Mouse (Mus musculus): ENCODE measurements around the gene Cdk5rap3.

The Cdk5rap3 gene

DNA sequence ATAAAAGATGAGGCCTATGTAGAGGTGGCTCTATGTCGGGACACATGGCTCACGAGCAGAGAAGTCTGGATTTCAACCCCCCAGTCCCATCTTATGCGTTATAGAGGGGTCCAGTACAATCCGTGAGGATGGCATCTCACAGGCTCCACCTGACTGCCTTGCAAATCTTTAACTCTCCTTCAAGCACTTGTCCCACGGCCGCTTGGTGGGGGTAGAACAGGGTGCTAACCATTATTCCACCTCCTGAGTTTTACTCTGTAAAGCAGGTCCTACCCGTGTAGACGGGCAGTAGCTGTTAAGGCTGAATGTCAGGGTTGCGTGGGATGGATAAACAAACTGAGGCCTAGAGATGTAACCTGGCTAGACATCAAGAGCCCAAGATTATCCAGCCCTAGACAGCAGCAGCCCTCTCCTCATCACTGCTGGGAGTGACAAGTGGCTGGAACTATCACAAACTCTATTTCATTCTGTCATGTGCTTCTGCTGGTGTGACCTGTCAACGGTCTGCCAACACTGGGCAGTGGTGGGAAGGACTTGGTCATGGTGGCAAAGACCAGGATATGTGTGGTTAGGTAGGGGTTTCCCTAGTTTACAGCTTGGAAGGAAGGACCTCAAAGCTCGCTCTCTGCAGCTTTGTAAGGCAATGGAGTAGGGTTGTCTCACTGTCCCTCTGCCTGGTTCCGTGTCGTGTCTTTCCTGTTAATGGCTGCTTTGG is 17.4 kb upstream of the Cdk5rap3 start:
- DNase-seq (ENCODE audit: low spot score): no peak

DNA sequence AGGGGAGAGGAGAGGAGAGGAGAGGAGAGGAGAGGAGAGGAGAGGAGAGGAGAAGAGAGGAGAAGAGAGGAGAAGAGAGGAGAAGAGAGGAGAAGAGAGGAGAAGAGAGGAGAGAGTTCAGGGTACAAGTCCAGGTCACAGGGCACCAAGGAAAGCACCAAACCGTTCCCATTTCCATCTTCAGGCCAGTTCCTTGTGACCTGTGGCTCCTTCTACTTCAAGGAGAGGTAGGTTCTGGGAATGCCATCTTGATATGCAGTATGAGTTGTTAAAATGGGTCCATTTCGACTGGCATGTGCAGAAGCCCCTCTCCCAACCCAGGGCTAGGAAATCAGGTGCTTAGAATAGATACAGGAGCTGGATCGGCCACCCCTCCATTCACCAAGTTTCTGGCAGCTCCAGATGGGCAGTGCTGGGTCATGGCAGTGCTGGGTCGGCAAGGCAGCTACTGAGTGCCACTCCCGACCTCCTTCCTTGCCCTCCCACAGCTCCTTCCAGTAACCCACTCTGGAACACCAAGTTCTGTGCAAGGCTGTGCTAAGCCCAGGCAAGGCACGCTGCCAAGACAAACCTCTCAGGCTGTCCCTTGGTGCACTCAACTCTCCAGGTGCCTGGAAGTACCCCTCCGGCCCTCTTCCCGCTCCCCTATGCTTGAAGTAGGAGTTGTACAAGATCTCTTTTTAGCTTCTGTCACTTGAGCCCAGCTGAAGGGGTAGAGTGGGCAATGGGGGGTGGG is 15.2 kb upstream of the Cdk5rap3 start:
- no peak for DNase-seq (ENCODE audit: low spot score)

DNA sequence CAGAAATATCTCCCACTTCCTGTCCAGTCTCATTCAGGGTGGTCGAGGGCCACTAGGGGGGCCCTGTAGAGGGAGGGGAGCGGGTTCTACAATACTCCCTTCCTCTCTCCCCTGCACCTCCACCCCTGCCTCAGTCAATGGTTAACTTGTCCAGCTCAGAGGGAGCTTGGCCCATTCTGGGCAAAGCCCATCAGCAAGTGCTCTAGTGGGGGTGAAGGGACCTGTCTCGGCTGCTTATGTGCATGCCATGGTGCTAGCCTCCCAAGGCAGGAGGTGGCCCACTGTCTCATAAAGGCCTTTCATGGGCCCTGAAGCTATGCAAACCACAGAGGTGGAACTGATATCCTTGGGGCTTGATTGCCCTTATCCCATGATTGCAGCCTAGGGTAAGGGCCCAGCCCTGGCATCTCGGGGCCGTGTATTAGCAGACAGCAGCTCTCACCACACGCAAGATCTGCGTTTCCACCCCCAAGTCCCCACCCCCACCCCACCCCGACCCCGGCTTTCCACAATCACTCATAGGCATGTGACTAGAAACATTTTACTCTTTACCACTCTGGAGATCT is 13.6 kb upstream of the Cdk5rap3 start:
- no peak for DNase-seq (ENCODE audit: low spot score)

DNA sequence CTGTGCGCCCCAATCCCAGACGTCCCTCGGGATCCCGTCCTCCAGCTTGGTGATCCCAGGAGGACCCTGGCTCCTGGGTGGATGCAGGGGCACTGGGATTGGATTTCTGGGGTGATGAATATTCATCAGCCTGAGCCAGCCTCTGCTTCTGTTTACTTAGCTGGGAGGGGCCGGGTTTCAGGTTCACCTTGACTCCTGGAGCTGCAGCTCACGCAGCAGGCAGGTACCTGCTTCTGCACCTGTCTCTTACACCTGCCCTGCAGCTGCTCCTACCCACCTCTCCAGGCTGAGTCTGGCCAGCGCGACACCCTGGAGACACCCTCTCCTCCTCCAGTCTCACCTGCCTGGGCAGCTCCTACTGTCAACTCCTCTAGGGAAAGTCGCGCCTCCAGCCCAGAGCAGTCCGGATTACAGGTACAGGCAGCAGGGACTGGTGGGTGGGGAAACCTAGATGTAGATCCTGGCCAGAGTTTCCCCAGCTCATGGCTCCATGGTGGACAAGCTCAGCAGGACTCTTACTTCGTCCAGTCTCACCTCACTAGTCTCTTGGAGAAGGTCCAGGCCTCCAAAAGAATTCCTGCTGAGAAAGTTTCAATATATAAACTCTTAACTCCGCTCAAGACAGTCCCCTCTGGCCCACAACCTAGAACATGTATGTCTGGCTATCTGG is 12.9 kb upstream of the Cdk5rap3 start:
- DNase-seq (ENCODE audit: low spot score): no peak

DNA sequence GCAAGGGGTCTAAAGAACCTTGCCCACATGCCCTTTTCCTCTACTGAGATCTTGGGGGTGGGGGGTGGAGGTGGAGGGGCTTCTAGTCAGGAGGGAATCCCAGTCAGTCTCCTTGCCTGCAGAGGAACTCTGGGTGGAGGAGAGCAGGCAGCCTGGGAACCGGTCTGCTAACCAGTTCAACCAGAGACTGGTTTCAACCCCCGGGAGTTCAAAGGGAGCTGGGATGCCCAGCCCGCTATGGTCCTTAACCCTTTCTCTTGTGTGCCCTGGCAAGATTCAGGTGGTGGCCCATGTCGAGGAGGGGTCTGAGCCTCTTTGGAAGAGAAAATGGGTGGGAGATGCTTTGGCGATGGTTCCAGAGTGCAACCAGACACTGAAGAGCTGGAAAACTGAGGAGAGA is 12.4 kb upstream of the Cdk5rap3 start:
- DNase-seq (ENCODE audit: low spot score): no peak

DNA sequence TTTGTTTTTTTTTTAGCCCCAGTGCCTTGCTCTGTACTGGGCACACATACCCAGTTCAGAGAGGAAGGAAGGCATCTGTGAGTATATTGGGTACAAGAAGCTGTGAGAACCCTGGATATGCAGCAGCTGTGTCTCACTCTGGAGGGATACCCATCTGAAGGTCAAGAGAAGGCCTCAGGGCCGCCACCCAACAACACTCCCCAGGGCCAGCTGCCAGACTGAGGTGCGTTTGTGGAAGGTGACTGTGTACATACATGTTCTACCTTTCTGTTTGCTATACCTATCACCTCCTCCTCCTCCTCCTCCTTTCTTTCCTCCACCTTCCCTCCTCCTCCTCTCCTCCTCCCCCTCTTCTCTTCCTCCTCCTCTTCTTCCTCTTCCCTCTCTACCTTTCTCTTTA is 11.8 kb upstream of the Cdk5rap3 start, which contains the start of gene Prr15l:
Prr15l (plus strand) TSS at position 17 of the 400 bp plus-strand sequence.
- no peak for DNase-seq (ENCODE audit: low spot score)

DNA sequence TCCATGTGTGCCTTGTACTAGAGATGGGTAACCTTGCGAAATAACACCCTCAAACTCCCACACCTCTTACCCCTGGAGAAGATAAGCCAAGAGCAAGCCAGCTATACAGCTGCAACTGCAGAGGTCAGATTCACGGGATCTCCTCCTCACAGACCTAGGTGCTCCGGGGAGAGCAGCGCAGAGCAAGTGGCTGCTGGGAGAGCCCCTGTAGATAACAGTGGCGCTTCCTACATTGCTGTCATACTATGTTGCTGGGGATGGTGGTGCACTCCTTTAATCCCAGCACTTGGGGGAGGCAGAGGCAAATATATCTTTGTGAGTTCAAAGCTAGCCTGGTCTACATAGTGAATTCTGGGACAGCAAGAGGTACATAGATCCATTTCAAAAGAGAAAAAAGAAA is 10.3 kb upstream of the Cdk5rap3 start:
- no peak for DNase-seq (ENCODE audit: low spot score)

DNA sequence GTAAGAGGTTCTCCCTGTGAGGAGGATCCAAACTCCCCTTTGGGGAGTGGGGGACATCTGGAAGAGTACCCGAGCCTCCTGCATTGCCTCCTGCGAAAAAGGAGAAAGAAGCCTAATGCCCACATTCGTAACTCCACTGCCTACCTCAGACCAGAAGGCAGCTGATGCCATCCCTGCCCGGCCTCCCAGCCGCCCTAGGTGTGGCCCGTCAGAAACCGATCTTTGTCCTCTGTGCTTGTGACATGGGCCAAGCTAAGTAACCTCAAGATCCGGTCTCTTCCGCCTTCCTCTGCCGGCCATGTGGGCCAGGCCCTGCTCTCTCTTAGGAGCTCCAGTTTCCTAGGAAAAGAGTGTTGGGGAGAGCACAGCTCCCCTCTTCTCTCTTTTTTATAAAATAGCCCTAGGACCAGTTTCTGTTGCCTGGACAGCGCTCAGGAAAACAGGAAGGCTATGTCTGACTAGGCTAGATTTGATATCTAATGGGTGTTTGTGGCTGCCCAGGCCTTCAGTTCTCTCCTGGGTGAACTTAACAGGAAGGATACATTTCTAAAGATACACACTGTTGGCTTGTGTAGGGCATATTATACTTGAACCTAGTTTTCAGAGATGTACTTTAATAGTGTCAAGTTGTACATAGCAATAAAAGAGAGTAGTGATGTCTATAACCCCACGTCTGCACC is 9.3 kb upstream of the Cdk5rap3 start:
- no peak for DNase-seq (ENCODE audit: low spot score)

DNA sequence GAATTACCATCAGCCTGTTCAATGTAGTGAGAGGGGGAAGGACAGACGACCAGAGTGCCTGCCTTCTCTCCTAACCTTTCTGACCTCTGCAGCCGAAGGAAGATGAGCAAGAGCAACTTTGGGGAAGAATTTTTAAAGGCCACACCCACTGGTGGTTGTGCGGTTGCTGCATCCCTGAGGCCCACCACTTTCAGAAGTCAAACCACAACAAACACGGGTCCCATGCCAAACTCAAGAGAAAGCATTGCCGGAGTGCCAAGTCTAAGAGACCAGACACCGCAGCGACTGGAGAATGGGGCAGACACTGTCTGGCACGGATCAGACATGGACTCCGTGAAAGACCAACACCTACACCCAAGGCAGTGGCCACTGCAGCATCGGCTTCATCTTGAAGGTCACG is 8.6 kb upstream of the Cdk5rap3 start:
- DNase-seq (ENCODE audit: low spot score): no peak

DNA sequence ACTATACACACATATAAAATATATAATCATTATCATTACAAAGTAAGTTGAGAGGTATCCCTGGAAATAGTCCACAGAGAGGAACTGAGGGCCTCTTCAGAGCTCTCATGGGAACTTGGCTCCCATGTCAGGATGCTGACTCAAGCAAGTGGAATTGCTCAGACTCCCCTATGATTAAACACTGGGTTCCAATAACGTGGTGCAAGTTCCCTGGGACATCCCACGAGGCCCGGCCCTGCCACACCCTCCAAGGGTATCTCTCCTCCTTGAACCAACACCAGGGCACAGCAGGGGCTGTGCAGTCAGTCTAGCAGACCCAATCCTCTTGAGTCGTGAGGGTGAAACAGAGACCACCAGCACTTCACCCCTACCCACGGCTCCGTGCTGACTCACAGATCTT is 2.7 kb upstream of the Cdk5rap3 start:
- DNase-seq (ENCODE audit: low spot score): no peak

DNA sequence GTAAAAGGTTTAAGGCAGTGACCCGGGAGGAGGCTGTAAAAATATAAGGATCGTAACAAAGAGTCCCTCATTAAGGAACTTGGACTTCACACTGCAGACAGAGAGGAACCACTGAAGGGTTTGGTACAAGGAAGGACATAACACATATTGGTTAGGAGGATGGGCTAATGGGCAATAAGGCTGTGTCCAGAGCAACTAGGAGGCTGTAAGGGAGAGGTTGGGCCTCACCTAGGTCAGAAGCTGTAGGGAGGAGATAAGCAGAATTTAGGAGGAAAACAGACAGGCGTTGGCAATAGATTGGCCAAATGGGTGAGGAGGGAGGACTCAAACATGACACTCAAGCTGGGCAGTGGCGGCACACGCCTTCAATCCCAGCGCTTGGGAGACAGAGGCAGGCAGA is 1.1 kb upstream of the Cdk5rap3 start:
- no peak for DNase-seq (ENCODE audit: low spot score)

DNA sequence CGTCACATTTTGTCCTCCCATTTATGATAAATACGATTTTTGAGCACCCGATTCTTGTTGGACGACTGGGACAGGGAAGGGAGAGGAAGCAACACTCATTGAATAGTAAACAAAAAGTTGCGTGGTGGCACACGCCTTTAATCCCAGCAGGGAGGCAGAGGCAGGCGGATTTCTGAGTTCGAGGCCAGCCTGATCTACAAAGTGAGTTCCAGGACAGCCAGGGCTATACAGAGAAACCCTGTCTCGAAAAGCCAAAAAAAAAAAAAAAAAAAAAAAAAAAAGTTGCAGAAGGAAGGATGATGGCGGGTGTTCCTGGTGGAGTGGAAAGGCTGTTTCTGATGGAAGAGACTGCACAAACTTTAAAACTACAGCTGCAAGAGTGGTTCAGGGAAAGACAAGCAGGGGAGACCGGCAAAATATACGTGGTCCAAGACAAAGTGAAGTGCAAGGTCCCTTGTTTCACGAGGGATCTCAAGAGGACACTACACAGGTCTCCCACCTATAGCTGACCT is 645 bp upstream of the Cdk5rap3 start:
- DNase-seq (ENCODE audit: low spot score): no peak

DNA sequence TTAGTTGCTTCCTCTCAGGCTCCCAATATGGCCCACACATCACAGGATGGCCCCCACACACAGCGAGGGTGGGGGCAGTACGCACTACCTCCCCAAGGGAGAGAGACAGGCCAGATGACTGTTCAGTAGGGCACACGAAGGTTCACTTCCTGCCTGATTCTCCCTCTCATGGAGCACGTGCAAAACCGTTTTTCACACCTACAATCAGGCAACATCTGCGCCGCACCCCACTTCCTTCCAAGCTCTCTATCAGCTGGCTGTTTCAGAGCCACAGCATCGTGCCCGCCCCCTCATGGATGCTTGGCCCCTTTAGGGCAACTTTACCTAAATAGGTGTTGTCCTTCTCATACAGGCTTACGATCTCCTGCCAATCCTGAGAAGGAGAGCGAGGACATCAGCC is 3.6 kb downstream of the Cdk5rap3 start:
- no peak for DNase-seq (ENCODE audit: low spot score)

DNA sequence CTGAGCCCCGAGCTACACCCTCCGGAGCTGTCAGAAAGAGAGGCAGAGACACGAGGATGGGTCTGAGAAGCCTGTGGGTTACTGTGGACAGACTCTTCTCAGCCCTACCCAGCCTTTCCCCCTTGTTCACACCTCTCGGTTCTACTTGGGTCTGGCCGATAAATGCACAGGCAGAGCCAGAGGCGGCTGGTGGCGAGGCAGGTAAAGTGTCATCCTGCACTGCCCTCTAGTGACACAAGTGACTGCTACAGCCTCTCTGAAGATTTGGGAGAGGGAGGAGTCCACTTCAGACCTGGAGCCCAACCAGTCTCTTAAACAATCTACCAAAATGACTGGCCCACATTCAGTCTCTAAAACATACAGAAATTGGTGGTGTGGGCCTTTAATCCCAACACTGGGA is 6.3 kb downstream of the Cdk5rap3 start:
- DNase-seq (ENCODE audit: low spot score): no peak

DNA sequence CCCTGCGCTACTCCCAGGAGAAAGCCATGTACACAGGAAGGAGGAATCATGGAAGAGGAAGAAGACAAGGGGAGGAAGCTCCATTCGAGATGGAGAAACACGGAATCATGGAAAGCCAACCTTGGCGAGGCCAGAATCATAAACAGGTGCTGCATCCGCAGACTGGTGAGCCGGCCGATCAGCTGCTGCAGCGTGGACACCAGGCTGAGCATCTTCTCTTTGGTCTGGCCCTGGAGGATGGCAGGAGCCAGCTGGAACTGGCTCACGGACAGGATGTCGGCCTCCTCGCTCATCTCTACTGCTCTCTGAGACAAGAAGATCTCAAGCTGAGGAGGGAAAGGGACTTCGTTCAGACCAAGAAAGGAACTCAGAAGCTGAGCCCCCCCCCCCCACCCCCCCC is 7.7 kb downstream of the Cdk5rap3 start:
- no peak for DNase-seq (ENCODE audit: low spot score)

DNA sequence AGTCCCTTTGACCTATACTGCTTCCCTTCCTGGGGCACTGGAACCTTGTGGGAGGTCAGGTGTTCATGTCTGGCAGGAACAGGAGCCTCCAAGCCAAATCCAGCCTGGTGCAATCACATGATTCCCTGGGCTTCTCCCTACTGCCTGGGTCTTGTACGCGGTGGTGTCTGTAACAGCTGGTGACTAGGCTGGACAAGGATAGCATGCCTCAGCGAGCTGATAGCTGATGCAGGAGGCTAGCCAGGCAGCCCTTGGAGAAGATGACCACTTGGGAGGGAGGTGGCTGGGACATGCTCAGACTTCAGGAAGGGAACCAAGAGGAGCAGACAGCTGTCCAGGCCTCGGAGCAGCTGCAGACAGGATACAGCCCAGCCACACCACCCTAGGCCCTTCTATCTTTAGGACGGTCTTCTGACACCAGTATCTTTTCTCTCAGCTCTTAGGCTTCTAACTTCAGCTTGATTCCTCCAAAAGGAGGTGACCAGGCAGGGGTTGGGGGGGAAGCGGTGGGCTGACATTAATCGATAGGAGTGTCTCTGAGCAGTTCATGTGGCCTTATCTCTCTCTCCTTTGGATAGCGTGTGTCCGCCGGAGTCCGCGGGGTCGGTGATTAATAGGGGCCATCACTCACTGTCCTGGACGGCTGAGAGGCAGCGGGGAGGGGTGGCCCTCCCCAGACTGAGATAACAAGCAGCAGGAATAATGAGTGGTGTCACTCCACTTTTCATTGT is 9.7 kb downstream of the Cdk5rap3 start:
- DNase-seq (ENCODE audit: low spot score): no peak

DNA sequence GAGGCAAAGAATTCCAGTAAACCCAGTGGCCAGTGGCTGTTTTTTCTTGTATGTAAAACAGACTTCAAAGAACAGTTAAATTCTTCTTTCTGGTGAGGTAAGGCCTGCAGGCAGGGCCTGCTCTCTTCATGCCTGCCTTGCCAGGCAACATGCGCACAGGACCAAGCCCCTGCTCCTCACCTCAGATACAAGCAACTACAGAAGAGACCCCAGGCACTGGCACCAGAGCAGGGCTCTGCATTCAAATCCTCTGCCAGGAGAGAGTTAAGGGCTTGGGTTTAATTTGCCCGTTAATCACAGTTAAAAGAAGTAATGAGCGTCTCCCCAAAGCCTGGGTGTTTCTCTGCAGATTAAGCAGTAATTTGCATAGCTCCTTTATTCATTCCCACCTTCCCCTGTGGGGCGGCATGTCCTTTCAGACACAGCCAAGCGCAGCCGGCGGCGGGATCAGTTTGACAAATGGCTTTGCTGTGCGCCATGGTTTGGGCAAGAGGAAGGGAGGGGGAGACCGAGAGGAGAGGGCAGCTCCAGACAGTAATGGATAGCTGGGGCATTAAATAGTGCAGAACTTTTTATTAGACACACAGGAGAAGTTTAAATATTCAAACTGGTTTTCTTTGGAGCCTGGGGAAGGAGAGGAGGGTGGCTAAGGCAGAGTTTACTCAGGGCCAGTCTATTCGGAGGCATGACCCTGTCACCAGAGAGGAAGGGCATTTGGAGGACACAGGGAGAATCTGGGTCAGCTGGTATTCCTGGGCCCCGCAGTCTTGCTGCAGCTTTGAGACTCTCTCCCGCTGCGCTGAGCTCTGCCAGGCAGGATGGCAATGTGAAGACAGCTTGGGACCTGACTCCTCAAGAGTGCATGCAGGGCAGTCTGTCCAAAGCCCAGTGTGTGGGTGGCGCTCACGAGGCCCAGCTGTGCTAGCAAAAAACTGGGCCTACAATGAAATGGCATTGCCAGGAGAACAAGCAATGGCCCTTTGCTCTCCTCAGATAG is 13.4 kb downstream of the Cdk5rap3 start:
- DNase-seq (ENCODE audit: low spot score): no peak

DNA sequence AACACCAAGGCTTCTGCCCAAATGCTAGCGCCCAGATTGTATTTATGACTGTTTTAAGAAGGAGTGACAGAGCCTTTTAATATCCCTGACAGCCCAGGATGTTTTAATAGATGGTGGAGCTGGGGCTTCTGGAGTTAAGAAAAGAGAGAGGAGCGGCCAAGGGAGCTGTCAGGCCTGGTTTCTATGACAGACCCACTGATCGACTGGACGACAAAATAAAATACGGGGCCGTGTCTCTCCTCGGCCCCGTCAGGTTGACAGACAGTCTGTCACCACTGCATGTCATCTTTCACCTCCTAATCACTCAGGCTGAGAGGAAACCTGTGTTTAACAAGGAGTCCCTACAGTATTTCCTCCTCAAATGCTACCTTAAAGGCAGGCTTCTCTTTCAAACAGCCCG is 15.0 kb downstream of the Cdk5rap3 start:
- no peak for DNase-seq (ENCODE audit: low spot score)

DNA sequence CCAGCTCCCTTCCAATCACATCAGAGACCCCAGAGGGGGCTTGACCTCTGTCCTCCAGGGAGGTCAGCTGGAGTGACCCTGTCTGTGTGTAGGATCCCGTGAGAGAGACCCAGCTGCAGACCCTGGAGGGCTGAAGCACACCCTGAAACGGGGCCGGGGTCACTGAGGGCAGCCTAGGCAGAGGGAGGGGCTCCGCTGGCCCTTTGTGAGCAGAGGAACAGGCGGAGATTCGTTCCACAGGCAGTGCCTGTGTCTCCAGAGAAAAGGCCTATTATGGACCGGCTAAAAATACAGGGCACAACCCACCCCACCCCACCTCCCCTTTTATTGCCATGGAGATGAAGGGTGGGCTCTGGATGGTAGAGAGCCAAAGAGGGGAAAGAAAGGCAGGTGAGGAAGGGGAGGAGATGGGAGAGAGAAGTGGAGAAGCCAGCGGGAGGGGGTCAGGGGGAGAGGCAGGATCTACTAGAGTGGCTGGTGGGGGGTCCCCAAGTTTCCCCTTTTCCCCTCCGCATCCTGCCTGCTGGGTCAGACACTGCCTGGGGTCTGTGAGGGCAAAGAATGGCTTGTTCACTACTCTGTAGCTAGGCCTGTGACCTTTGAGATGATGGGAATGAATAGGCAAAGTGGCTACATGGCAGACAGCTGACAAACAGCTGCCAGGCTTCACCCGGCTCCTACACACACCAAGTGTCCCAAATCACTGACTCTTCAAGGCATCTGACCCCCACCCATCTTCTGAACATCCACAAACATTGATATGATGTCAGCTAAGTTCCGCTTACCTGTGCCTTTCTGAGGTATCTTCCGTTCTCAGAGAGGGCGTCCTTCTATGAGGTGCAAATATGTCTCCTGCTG is 16.6 kb downstream of the Cdk5rap3 start:
- no peak for DNase-seq (ENCODE audit: low spot score)

Data from urinary bladder, postnatal 10 days (tissue).